Mouse (Mus musculus) heart, embryonic 16.5 days (tissue): ENCODE measurements around the gene Psen2. TPM values are rescaled to one million over a fixed set of nuclear protein-coding genes. Genes with fewer than 3 reads are reported as not detected.
A peak's percentile ranks its signal among the peaks of the same experiment; 100 is the strongest.

Source experiments
- ATAC-seq: fragments of 200-750 bp; cut with Nextera tagmentation; replicated peaks from 2 replicates; pipeline ENCODE4 v1.8.0; 2017; ENCODE audit warnings: moderate number of reproducible peaks; ENCODE audit not compliant: insufficient read depth, low FRiP score; ENCODE audit errors: extremely low read depth
- H3K27ac ChIP-seq: fragments of 300-500 bp; sonication (generic); 2 replicates; pipeline ENCODE4 v1.5.1; 2014; ENCODE audit warnings: mild to moderate bottlenecking, low read length, control low read depth, moderate library complexity
- H3K27me3 ChIP-seq: fragments of 300-500 bp; sonication (generic); 2 replicates; pipeline ENCODE4 v1.6.1; 2014; ENCODE audit warnings: low read length, mixed read lengths; ENCODE audit not compliant: control insufficient read depth, insufficient read depth
- H3K36me3 ChIP-seq: fragments of 300-500 bp; sonication (generic); 2 replicates; pipeline ENCODE4 v1.6.1; 2014; ENCODE audit not compliant: control insufficient read depth, insufficient read depth
- H3K4me1 ChIP-seq: fragments of 300-500 bp; sonication (generic); 2 replicates; pipeline ENCODE4 v1.6.1; 2014; ENCODE audit warnings: low read length, mixed read lengths; ENCODE audit not compliant: control insufficient read depth, insufficient read depth
- H3K4me2 ChIP-seq: fragments of 300-500 bp; sonication (generic); 2 replicates; pipeline ENCODE4 v1.6.1; 2014; ENCODE audit warnings: low read depth, mild to moderate bottlenecking, control low read depth, low read length
- H3K4me3 ChIP-seq: fragments of 300-500 bp; sonication (generic); 2 replicates; pipeline ENCODE4 v1.5.1; 2014; ENCODE audit warnings: mild to moderate bottlenecking, control low read depth, low read length
- H3K9ac ChIP-seq: fragments of 300-500 bp; sonication (generic); 2 replicates; pipeline ENCODE4 v1.6.1; 2014; ENCODE audit warnings: low read length, control low read depth
- H3K9me3 ChIP-seq: fragments of 300-500 bp; sonication (generic); replicated peaks from 2 replicates; pipeline ENCODE4 v1.6.1; 2016; ENCODE audit warnings: low read length; ENCODE audit not compliant: control insufficient read depth
- WGBS: fragments of 180-500 bp; shearing (Covaris S2); extraction: QIAGEN DNeasy Blood & Tissue Kit; methylation state at CpG from one replicate; pipeline ENCODE4 v1.1.7; 2014; 5-methylcytosine and 5-hydroxymethylcytosine counted together
- polyA plus RNA-seq: library from polyadenylated mRNA; unstranded; fragments of >200 nt; fragmentation: Nextera tagmentation; extraction: Ambion mirVana; gene quantifications from 2 replicates; pipeline ENCODE4 v1.2.1, GENCODE M21; 2015

Psen2 gene
- polyA plus RNA-seq, 1 experiment from 2014 or later, result 16.5 TPM

GRCm38 (mm10) chr1:180300292-180300691 is 37.1 kb upstream of the Psen2 start:
- H3K36me3 ChIP-seq, result no peaks in the 10 kb centered on the region
- H3K4me3 ChIP-seq, result no peak overlapping the region
- no peaks in the 10 kb centered on the region for H3K27me3 ChIP-seq
- no peaks in the 10 kb centered on the region for H3K9me3 ChIP-seq
- no peak overlapping the region for H3K9ac ChIP-seq
- no peak overlapping the region for H3K27ac ChIP-seq
- peaks cover 11% of the 10 kb centered on the region for H3K4me1 ChIP-seq
- WGBS, result 86% methylated on average over 4 of the region's 4 CpGs
- no peak overlapping the region for H3K4me2 ChIP-seq
- ATAC-seq, result no peak

GRCm38 (mm10) chr1:180299697-180300096 is 36.5 kb upstream of the Psen2 start:
- 87% methylated on average over 4 of the region's 4 CpGs for WGBS
- no peaks in the 10 kb centered on the region for H3K36me3 ChIP-seq
- ATAC-seq, result no peak
- no peak overlapping the region for H3K27ac ChIP-seq
- no peaks in the 10 kb centered on the region for H3K9me3 ChIP-seq
- no peak overlapping the region for H3K9ac ChIP-seq
- H3K4me1 ChIP-seq, result peaks cover 11% of the 10 kb centered on the region
- H3K4me3 ChIP-seq, result no peak overlapping the region
- no peaks in the 10 kb centered on the region for H3K27me3 ChIP-seq
- no peak overlapping the region for H3K4me2 ChIP-seq

- H3K36me3 ChIP-seq, result no peaks in the 10 kb centered on the region
- H3K27me3 ChIP-seq, result no peaks in the 10 kb centered on the region
- no peak for ATAC-seq
- H3K27ac ChIP-seq, result no peak overlapping the region
- H3K9me3 ChIP-seq, result no peaks in the 10 kb centered on the region
- H3K9ac ChIP-seq, result no peak overlapping the region
- H3K4me1 ChIP-seq, result no peaks in the 10 kb centered on the region
- no peak overlapping the region for H3K4me3 ChIP-seq
- H3K4me2 ChIP-seq, result no peak overlapping the region
- WGBS, result 80% methylated on average over 9 of the region's 9 CpGs
Observed at GRCm38 (mm10) chr1:180296088-180296487, 32.9 kb upstream of the Psen2 start.

GRCm38 (mm10) chr1:180290358-180290757 is 27.1 kb upstream of the Psen2 start:
- Histone ChIP-seq H3K9ac (no peak overlapping the region), H3K27ac (no peak overlapping the region), H3K27me3 (no peaks in the 10 kb centered on the region), H3K4me3 (no peak overlapping the region), H3K9me3 (no peaks in the 10 kb centered on the region), H3K36me3 (no peaks in the 10 kb centered on the region), H3K4me2 (no peak overlapping the region), H3K4me1 (0 out of 2 replicates have a peak, but pooled peaks cover 3% of the 10 kb centered on the region)
- 82% methylated on average over 4 of the region's 4 CpGs for WGBS
- no peak for ATAC-seq

- Histone ChIP-seq H3K9ac (no peak overlapping the region), H3K4me2 (no peak overlapping the region), H3K4me3 (no peak overlapping the region), H3K4me1 (0 out of 2 replicates have a peak, but pooled peaks cover 3% of the 10 kb centered on the region), H3K27ac (no peak overlapping the region), H3K9me3 (no peaks in the 10 kb centered on the region), H3K27me3 (no peaks in the 10 kb centered on the region), H3K36me3 (no peaks in the 10 kb centered on the region)
- WGBS, result 73% methylated on average over 5 of the region's 5 CpGs
- ATAC-seq, result no peak
Observed at GRCm38 (mm10) chr1:180289788-180290187, 26.6 kb upstream of the Psen2 start.

GRCm38 (mm10) chr1:180288872-180289468 is 25.7 kb upstream of the Psen2 start:
- H3K36me3 ChIP-seq, result no peaks in the 10 kb centered on the region
- H3K4me2 ChIP-seq, result no peak overlapping the region
- H3K27me3 ChIP-seq, result no peaks in the 10 kb centered on the region
- H3K4me3 ChIP-seq, result no peak overlapping the region
- H3K27ac ChIP-seq, result no peak overlapping the region
- no peak for ATAC-seq
- H3K4me1 ChIP-seq, result peaks cover 7% of the 10 kb centered on the region
- 83% methylated on average over 7 of the region's 7 CpGs for WGBS
- no peaks in the 10 kb centered on the region for H3K9me3 ChIP-seq
- no peak overlapping the region for H3K9ac ChIP-seq

- Histone ChIP-seq H3K4me1 (peaks cover 11% of the 10 kb centered on the region), H3K9me3 (no peaks in the 10 kb centered on the region), H3K36me3 (no peaks in the 10 kb centered on the region), H3K4me2 (no peak overlapping the region), H3K4me3 (no peak overlapping the region), H3K9ac (no peak overlapping the region), H3K27me3 (no peaks in the 10 kb centered on the region), H3K27ac (no peak overlapping the region)
- no peak for ATAC-seq
- 81% methylated on average over 7 of the region's 7 CpGs for WGBS
Observed at GRCm38 (mm10) chr1:180288227-180288626, 25.0 kb upstream of the Psen2 start.

GRCm38 (mm10) chr1:180286081-180286831 is 23.0 kb upstream of the Psen2 start:
- Histone ChIP-seq H3K4me1 (peaks cover 11% of the 10 kb centered on the region), H3K9me3 (no peaks in the 10 kb centered on the region), H3K27me3 (no peaks in the 10 kb centered on the region), H3K4me3 (no peak overlapping the region), H3K4me2 (no peak overlapping the region), H3K36me3 (no peaks in the 10 kb centered on the region), H3K27ac (peak overlapping the region; percentile 46), H3K9ac (no peak overlapping the region)
- no peak for ATAC-seq
- WGBS, result 67% methylated on average over 15 of the region's 15 CpGs
